Mouse (Mus musculus): ENCODE measurements at regions not wholly inside any gene's neighbourhood (a gene's known extent, or its start where the extent isn't known, plus 50 kb on each side); places are given as distances from the start of the nearest gene placed in this dataset.
"Not testable (repeated sequence)": the region's sequence is repeated elsewhere in the genome, so short reads cannot be mapped to it uniquely, and the experiment has no call there.

GRCm38 (mm10) chr5:63503056-63503845 lies 145.7 kb upstream of the Nwd2 start:
- Histone ChIP-seq H3K36me3 (no peaks in the 10 kb centered on the region), H3K9me3 (no peaks in the 10 kb centered on the region), H3K4me2 (replicated peaks) (no peak overlapping the region), H3K4me3 (no peak overlapping the region), H3K4me1 (no peaks in the 10 kb centered on the region), H3K27ac (replicated peaks) (no peak overlapping the region), H3K27me3 (no peaks in the 10 kb centered on the region), H3K9ac (replicated peaks) (no peak overlapping the region)
- no peak for ATAC-seq (ENCODE audit: low FRiP score, low read depth)
- WGBS: 87% methylated on average over 13 of the region's 13 CpGs

GRCm38 (mm10) chr5:63534197-63534596 lies 114.7 kb upstream of the Nwd2 start:
- 65% methylated on average over 7 of the region's 7 CpGs for WGBS
- H3K4me1 ChIP-seq: no peaks in the 10 kb centered on the region
- ATAC-seq (ENCODE audit: low FRiP score, low read depth): no peak; the same call in 1 of the 2 replicates
- H3K36me3 ChIP-seq: no peaks in the 10 kb centered on the region
- no peak overlapping the region for H3K4me3 ChIP-seq
- no peaks in the 10 kb centered on the region for H3K9me3 ChIP-seq
- no peak overlapping the region for H3K4me2 ChIP-seq (replicated peaks)
- no peak overlapping the region for H3K27ac ChIP-seq (replicated peaks)
- H3K27me3 ChIP-seq: no peaks in the 10 kb centered on the region
- no peak overlapping the region for H3K9ac ChIP-seq (replicated peaks)

GRCm38 (mm10) chr5:63540530-63540929 lies 108.4 kb upstream of the Nwd2 start:
- H3K4me2 ChIP-seq (replicated peaks): no peak overlapping the region
- H3K9me3 ChIP-seq: no peaks in the 10 kb centered on the region
- no peak for ATAC-seq (ENCODE audit: low FRiP score, low read depth)
- H3K4me1 ChIP-seq: no peaks in the 10 kb centered on the region
- H3K9ac ChIP-seq (replicated peaks): no peak overlapping the region
- H3K27ac ChIP-seq (replicated peaks): no peak overlapping the region
- no peaks in the 10 kb centered on the region for H3K36me3 ChIP-seq
- no peaks in the 10 kb centered on the region for H3K27me3 ChIP-seq
- no peak overlapping the region for H3K4me3 ChIP-seq
- 82% methylated on average over 6 of the region's 6 CpGs for WGBS

- Histone ChIP-seq H3K4me1 (no peaks in the 10 kb centered on the region), H3K36me3 (no peaks in the 10 kb centered on the region), H3K9me3 (no peaks in the 10 kb centered on the region), H3K27ac (replicated peaks) (no peak overlapping the region), H3K4me2 (replicated peaks) (no peak overlapping the region), H3K4me3 (no peak overlapping the region), H3K9ac (replicated peaks) (no peak overlapping the region), H3K27me3 (no peaks in the 10 kb centered on the region)
- 88% methylated on average over 2 of the region's 2 CpGs for WGBS
- ATAC-seq (ENCODE audit: low FRiP score, low read depth): no peak
Measured at GRCm38 (mm10) chr5:63545482-63545881, 103.4 kb upstream of the Nwd2 start.

- not testable (repeated sequence) for H3K9ac ChIP-seq (replicated peaks); ATAC-seq (ENCODE audit: low FRiP score, low read depth)
Measured at GRCm38 (mm10) chr5:63565891-63566290, 83.0 kb upstream of the Nwd2 start.

GRCm38 (mm10) chr5:63575401-63575800 lies 73.5 kb upstream of the Nwd2 start:
- Histone ChIP-seq H3K27ac (replicated peaks) (no peak overlapping the region), H3K9ac (replicated peaks) (no peak overlapping the region), H3K36me3 (no peaks in the 10 kb centered on the region), H3K4me1 (no peaks in the 10 kb centered on the region), H3K4me3 (no peak overlapping the region), H3K27me3 (no peaks in the 10 kb centered on the region), H3K9me3 (no peaks in the 10 kb centered on the region), H3K4me2 (replicated peaks) (no peak overlapping the region)
- ATAC-seq (ENCODE audit: low FRiP score, low read depth): no peak
- 87% methylated on average over 1 of the region's 1 CpGs for WGBS

More at GRCm38 (mm10) chr5:63565891-63566290, 83.0 kb upstream of the Nwd2 start:
- H3K27me3 ChIP-seq; H3K4me1 ChIP-seq; H3K36me3 ChIP-seq; H3K4me2 ChIP-seq (replicated peaks); H3K4me3 ChIP-seq; H3K27ac ChIP-seq (replicated peaks); H3K9me3 ChIP-seq: not testable (repeated sequence)

- Histone ChIP-seq H3K27me3 (no peaks in the 10 kb centered on the region), H3K36me3 (no peaks in the 10 kb centered on the region), H3K4me2 (replicated peaks) (no peak overlapping the region), H3K4me3 (no peak overlapping the region), H3K27ac (replicated peaks) (no peak overlapping the region), H3K9ac (replicated peaks) (no peak overlapping the region), H3K9me3 (no peaks in the 10 kb centered on the region), H3K4me1 (no peaks in the 10 kb centered on the region)
- ATAC-seq (ENCODE audit: low FRiP score, low read depth): no peak
- WGBS: 68% methylated on average over 2 of the region's 2 CpGs
Measured at GRCm38 (mm10) chr5:63579409-63579808, 69.5 kb upstream of the Nwd2 start.

GRCm38 (mm10) chr5:63587051-63587450 lies 61.9 kb upstream of the Nwd2 start:
- WGBS: 85% methylated on average over 4 of the region's 4 CpGs
- Histone ChIP-seq H3K4me3 (no peak overlapping the region), H3K4me1 (no peaks in the 10 kb centered on the region), H3K9ac (replicated peaks) (no peak overlapping the region), H3K4me2 (replicated peaks) (no peak overlapping the region), H3K36me3 (no peaks in the 10 kb centered on the region), H3K27me3 (no peaks in the 10 kb centered on the region), H3K9me3 (no peaks in the 10 kb centered on the region), H3K27ac (replicated peaks) (no peak overlapping the region)
- ATAC-seq (ENCODE audit: low FRiP score, low read depth): no peak

GRCm38 (mm10) chr5:63587855-63588254 lies 61.0 kb upstream of the Nwd2 start:
- no peak overlapping the region for H3K4me2 ChIP-seq (replicated peaks)
- no peak overlapping the region for H3K9ac ChIP-seq (replicated peaks)
- H3K36me3 ChIP-seq: no peaks in the 10 kb centered on the region
- no peak overlapping the region for H3K4me3 ChIP-seq
- H3K4me1 ChIP-seq: no peaks in the 10 kb centered on the region
- WGBS: 90% methylated on average over 4 of the region's 4 CpGs
- H3K27ac ChIP-seq (replicated peaks): no peak overlapping the region
- no peaks in the 10 kb centered on the region for H3K27me3 ChIP-seq
- ATAC-seq (ENCODE audit: low FRiP score, low read depth): no peak
- no peaks in the 10 kb centered on the region for H3K9me3 ChIP-seq
